Mouse (Mus musculus) macrophage (primary cell): ENCODE data around the gene Mrln. TPM values are rescaled to one million over a fixed set of nuclear protein-coding genes. Genes with fewer than 3 reads are reported as not detected.
"Not testable (repeated sequence)": the region's sequence is repeated elsewhere in the genome, so short reads cannot be mapped to it uniquely, and the experiment has no call there.

Source experiments
- H3K27ac ChIP-seq: fragments of 350-480 bp; formaldehyde crosslinking; 2 replicates; pipeline ENCODE4 v1.9.0; 2021
- H3K36me3 ChIP-seq: fragments of 350-480 bp; formaldehyde crosslinking; 2 replicates; pipeline ENCODE4 v1.9.0; 2021; ENCODE audit errors: inconsistent target
- H3K4me3 ChIP-seq: fragments of 350-480 bp; formaldehyde crosslinking; 2 replicates; pipeline ENCODE4 v1.9.0; 2021; ENCODE audit errors: inconsistent target
- H3K79me2 ChIP-seq: fragments of 350-480 bp; formaldehyde crosslinking; 2 replicates; pipeline ENCODE4 v1.9.0; 2021; ENCODE audit errors: inconsistent target
- WGBS: methylation state at CpG from one replicate; pipeline ENCODE4 v1.1.7; 2026; ENCODE audit warnings: inconsistent platforms; ENCODE audit not compliant: missing documents; 5-methylcytosine and 5-hydroxymethylcytosine counted together
- polyA plus RNA-seq: library from polyadenylated mRNA; stranded (reverse); fragments of 250-400 nt; gene quantifications from 3 replicates; pipeline ENCODE4 v1.2.4, GENCODE M21; 2018; ENCODE audit warnings: inconsistent platforms

Gene Mrln
- polyA plus RNA-seq, 1 experiment from 2014 or later: not detected

GRCm38 (mm10) chr10:70211281-70211680 lies 6.8 kb downstream of the Mrln start:
- H3K4me3 ChIP-seq: no peak overlapping the region
- H3K79me2 ChIP-seq: no peaks in the 10 kb centered on the region
- no peaks in the 10 kb centered on the region for H3K36me3 ChIP-seq
- WGBS: 93% methylated on average over 9 of the region's 9 CpGs
- no peak overlapping the region for H3K27ac ChIP-seq

- WGBS: 95% methylated on average over 5 of the region's 5 CpGs
- no peak overlapping the region for H3K27ac ChIP-seq
- H3K79me2 ChIP-seq: no peaks in the 10 kb centered on the region
- H3K4me3 ChIP-seq: no peak overlapping the region
- no peaks in the 10 kb centered on the region for H3K36me3 ChIP-seq
Measured at GRCm38 (mm10) chr10:70220971-70221370, 16.5 kb downstream of the Mrln start.

GRCm38 (mm10) chr10:70222231-70222630 lies 17.8 kb downstream of the Mrln start:
- not testable (repeated sequence) for H3K4me3 ChIP-seq, H3K36me3 ChIP-seq, H3K27ac ChIP-seq, H3K79me2 ChIP-seq
- WGBS: over 99% methylated on average over 8 of the region's 8 CpGs

- Histone ChIP-seq H3K36me3 (no peaks in the 10 kb centered on the region), H3K4me3 (no peak overlapping the region), H3K27ac (no peak overlapping the region), H3K79me2 (no peaks in the 10 kb centered on the region)
- WGBS: 54% methylated on average over 6 of the region's 6 CpGs
Measured at GRCm38 (mm10) chr10:70224571-70224970, 20.1 kb downstream of the Mrln start.

GRCm38 (mm10) chr10:70225760-70226159 lies 21.3 kb downstream of the Mrln start:
- no peak overlapping the region for H3K4me3 ChIP-seq
- no peak overlapping the region for H3K27ac ChIP-seq
- no peaks in the 10 kb centered on the region for H3K36me3 ChIP-seq
- H3K79me2 ChIP-seq: no peaks in the 10 kb centered on the region
- WGBS: 92% methylated on average over 6 of the region's 6 CpGs

- Histone ChIP-seq H3K27ac (no peak overlapping the region), H3K36me3 (no peaks in the 10 kb centered on the region), H3K79me2 (no peaks in the 10 kb centered on the region), H3K4me3 (no peak overlapping the region)
Measured at GRCm38 (mm10) chr10:70226608-70227007, 22.1 kb downstream of the Mrln start.

GRCm38 (mm10) chr10:70230352-70230751 lies 25.9 kb downstream of the Mrln start:
- WGBS: 95% methylated on average over 6 of the region's 6 CpGs
- Histone ChIP-seq H3K79me2 (no peaks in the 10 kb centered on the region), H3K4me3 (no peak overlapping the region), H3K36me3 (no peaks in the 10 kb centered on the region), H3K27ac (no peak overlapping the region)

- Histone ChIP-seq H3K79me2 (no peaks in the 10 kb centered on the region), H3K4me3 (no peak overlapping the region), H3K27ac (no peak overlapping the region), H3K36me3 (no peaks in the 10 kb centered on the region)
- WGBS: 85% methylated on average over 2 of the region's 2 CpGs
Measured at GRCm38 (mm10) chr10:70237936-70238335, 33.5 kb downstream of the Mrln start.

- Histone ChIP-seq H3K79me2 (no peaks in the 10 kb centered on the region), H3K4me3 (no peak overlapping the region), H3K27ac (no peak overlapping the region), H3K36me3 (no peaks in the 10 kb centered on the region)
- 49% methylated on average over 8 of the region's 8 CpGs for WGBS
Measured at GRCm38 (mm10) chr10:70242751-70243444, 38.4 kb downstream of the Mrln start.

GRCm38 (mm10) chr10:70244921-70245558 lies 40.6 kb downstream of the Mrln start, which contains the start of gene Slc16a9:
Gene Slc16a9 (plus strand): TSS chr10:70245100.
- Histone ChIP-seq H3K4me3 (peak within 1 kb of the TSS; percentile 3; the same call in 1 of the 2 replicates), H3K79me2 (no peaks in the 10 kb centered on the region), H3K27ac (no peak within 1 kb of the TSS), H3K36me3 (no peaks in the 10 kb centered on the region)
- under 1% methylated on average over 54 of the region's 54 CpGs for WGBS

- 2% methylated on average over 16 of the region's 16 CpGs for WGBS
- Histone ChIP-seq H3K27ac (no peak overlapping the region), H3K36me3 (no peaks in the 10 kb centered on the region), H3K79me2 (no peaks in the 10 kb centered on the region), H3K4me3 (peak overlapping the region; percentile 3; the same call in 1 of the 2 replicates)
Measured at GRCm38 (mm10) chr10:70245559-70245945, 41.1 kb downstream of the Mrln start.

- Histone ChIP-seq H3K36me3 (no peaks in the 10 kb centered on the region), H3K79me2 (no peaks in the 10 kb centered on the region), H3K4me3 (no peak overlapping the region), H3K27ac (no peak overlapping the region)
- WGBS: 61% methylated on average over 9 of the region's 9 CpGs
Measured at GRCm38 (mm10) chr10:70246076-70246475, 41.6 kb downstream of the Mrln start.

GRCm38 (mm10) chr10:70250354-70250753 lies 45.9 kb downstream of the Mrln start:
- H3K27ac ChIP-seq: no peak overlapping the region
- H3K4me3 ChIP-seq: no peak overlapping the region
- no peaks in the 10 kb centered on the region for H3K36me3 ChIP-seq
- 95% methylated on average over 4 of the region's 4 CpGs for WGBS
- no peaks in the 10 kb centered on the region for H3K79me2 ChIP-seq

GRCm38 (mm10) chr10:70250766-70251165 lies 46.3 kb downstream of the Mrln start:
- H3K27ac ChIP-seq: no peak overlapping the region
- WGBS: 72% methylated on average over 6 of the region's 6 CpGs
- H3K4me3 ChIP-seq: no peak overlapping the region
- H3K79me2 ChIP-seq: no peaks in the 10 kb centered on the region
- no peaks in the 10 kb centered on the region for H3K36me3 ChIP-seq

GRCm38 (mm10) chr10:70254666-70255065 lies 50.2 kb downstream of the Mrln start:
- H3K27ac ChIP-seq: no peak overlapping the region
- no peaks in the 10 kb centered on the region for H3K79me2 ChIP-seq
- WGBS: 62% methylated on average over 4 of the region's 4 CpGs
- no peaks in the 10 kb centered on the region for H3K36me3 ChIP-seq
- H3K4me3 ChIP-seq: no peak overlapping the region
